Mouse (Mus musculus): ENCODE data around the gene Banp.

Banp gene

GRCm38 (mm10) chr8:121949222-121949800 lies at the start of gene Banp:
Gene Banp, plus strand, starts transcription at chr8:121949750.
- no peak for DNase-seq

GRCm38 (mm10) chr8:121901498-121902236 lies 47.9 kb upstream of the Banp start:
- DNase-seq: no peak

GRCm38 (mm10) chr8:121903977-121904376 lies 45.6 kb upstream of the Banp start:
- DNase-seq: peak; percentile 80 to 85

- DNase-seq: no peak
These were observed 44.6 kb upstream of the Banp start for GRCm38 (mm10) chr8:121904999-121905398.

GRCm38 (mm10) chr8:121905420-121905819 lies 44.1 kb upstream of the Banp start:
- peak in 1 of 2 experiments; percentile 37 for DNase-seq

- peak in 1 of 2 experiments; percentile 30 for DNase-seq
These were observed 43.7 kb upstream of the Banp start for GRCm38 (mm10) chr8:121905864-121906263.

GRCm38 (mm10) chr8:121906542-121907512 lies 42.7 kb upstream of the Banp start:
- DNase-seq: peak; percentile 47 to 51

- peak; percentile 96 to 99 for DNase-seq
These were observed 41.8 kb upstream of the Banp start, which contains the start of gene Slc7a5 for GRCm38 (mm10) chr8:121907587-121908248. Gene Slc7a5, minus strand, starts transcription at chr8:121907694.

GRCm38 (mm10) chr8:121908378-121909147 lies 41.0 kb upstream of the Banp start:
- DNase-seq: peak in 1 of 2 experiments; percentile 21

- peak in 1 of 2 experiments; percentile 10 for DNase-seq
These were observed 40.4 kb upstream of the Banp start for GRCm38 (mm10) chr8:121909148-121909541.

GRCm38 (mm10) chr8:121909663-121910062 lies 39.9 kb upstream of the Banp start:
- peak; percentile 80 to 88 for DNase-seq

GRCm38 (mm10) chr8:121911400-121911799 lies 38.1 kb upstream of the Banp start:
- no peak for DNase-seq

- DNase-seq: no peak
These were observed 37.6 kb upstream of the Banp start for GRCm38 (mm10) chr8:121911987-121912386.

GRCm38 (mm10) chr8:121912831-121913230 lies 36.7 kb upstream of the Banp start:
- DNase-seq: no peak

- DNase-seq: no peak
These were observed 36.2 kb upstream of the Banp start for GRCm38 (mm10) chr8:121913378-121913777.

GRCm38 (mm10) chr8:121919158-121919557 lies 30.4 kb upstream of the Banp start:
- no peak for DNase-seq

- no peak for DNase-seq
These were observed 29.8 kb upstream of the Banp start for GRCm38 (mm10) chr8:121919731-121920130.

GRCm38 (mm10) chr8:121921582-121921981 lies 28.0 kb upstream of the Banp start:
- no peak for DNase-seq

GRCm38 (mm10) chr8:121922101-121922500 lies 27.4 kb upstream of the Banp start:
- DNase-seq: no peak

- no peak for DNase-seq
These were observed 24.9 kb upstream of the Banp start for GRCm38 (mm10) chr8:121924681-121925080.

GRCm38 (mm10) chr8:121925624-121926023 lies 23.9 kb upstream of the Banp start:
- peak; percentile 77 to 86 for DNase-seq

- DNase-seq: no peak
These were observed 23.3 kb upstream of the Banp start for GRCm38 (mm10) chr8:121926266-121926665.
